Mouse (Mus musculus) embryonic facial prominence, embryonic 15.5 days (tissue): ENCODE measurements around the gene Nudcd2. TPM values are rescaled to one million over a fixed set of nuclear protein-coding genes. Genes with fewer than 3 reads are reported as not detected.
"Not testable (repeated sequence)": the region's sequence is repeated elsewhere in the genome, so short reads cannot be mapped to it uniquely, and the experiment has no call there.

Experiments used
- ATAC-seq: fragments of 200-750 bp; cut with Nextera tagmentation; 2 replicates; pipeline ENCODE4 v1.8.0; 2017; ENCODE audit warnings: low read depth, moderate TSS enrichment; ENCODE audit not compliant: insufficient number of reproducible peaks, low FRiP score, low TSS enrichment
- H3K27ac ChIP-seq: fragments of 300-500 bp; sonication (generic); replicated peaks from 2 replicates; pipeline ENCODE4 v1.5.1; 2015; ENCODE audit warnings: mild to moderate bottlenecking, inconsistent platforms
- H3K27me3 ChIP-seq: fragments of 300-500 bp; sonication (generic); 2 replicates; pipeline ENCODE4 v1.6.1; 2015; ENCODE audit warnings: inconsistent platforms
- H3K36me3 ChIP-seq: fragments of 300-500 bp; sonication (generic); 2 replicates; pipeline ENCODE4 v1.6.1; 2015; ENCODE audit warnings: mild to moderate bottlenecking, inconsistent platforms
- H3K4me1 ChIP-seq: fragments of 300-500 bp; sonication (generic); 2 replicates; pipeline ENCODE4 v1.6.1; 2015; ENCODE audit warnings: inconsistent platforms
- H3K4me2 ChIP-seq: fragments of 300-500 bp; sonication (generic); replicated peaks from 2 replicates; pipeline ENCODE4 v1.6.1; 2015; ENCODE audit warnings: mild to moderate bottlenecking, inconsistent platforms
- H3K4me3 ChIP-seq: fragments of 300-500 bp; sonication (generic); replicated peaks from 2 replicates; pipeline ENCODE4 v1.5.1; 2015; ENCODE audit warnings: mild to moderate bottlenecking, inconsistent platforms
- H3K9ac ChIP-seq: fragments of 300-500 bp; sonication (generic); 2 replicates; pipeline ENCODE4 v1.6.1; 2015; ENCODE audit warnings: inconsistent platforms
- H3K9me3 ChIP-seq: fragments of 300-500 bp; sonication (generic); replicated peaks from 2 replicates; pipeline ENCODE4 v1.6.1; 2016; ENCODE audit warnings: inconsistent platforms
- WGBS: fragments of 180-500 bp; shearing (Covaris S2); methylation state at CpG from one replicate; pipeline ENCODE4 v1.1.7; 2015; 5-methylcytosine and 5-hydroxymethylcytosine counted together
- polyA plus RNA-seq: library from polyadenylated mRNA; unstranded; fragments of >200 nt; fragmentation: Nextera tagmentation; extraction: Ambion mirVana; gene quantifications from 2 replicates; pipeline ENCODE4 v1.2.1, GENCODE M21; 2015

Nudcd2 gene
- polyA plus RNA-seq = 118 and 124 TPM in 2 replicates

DNA sequence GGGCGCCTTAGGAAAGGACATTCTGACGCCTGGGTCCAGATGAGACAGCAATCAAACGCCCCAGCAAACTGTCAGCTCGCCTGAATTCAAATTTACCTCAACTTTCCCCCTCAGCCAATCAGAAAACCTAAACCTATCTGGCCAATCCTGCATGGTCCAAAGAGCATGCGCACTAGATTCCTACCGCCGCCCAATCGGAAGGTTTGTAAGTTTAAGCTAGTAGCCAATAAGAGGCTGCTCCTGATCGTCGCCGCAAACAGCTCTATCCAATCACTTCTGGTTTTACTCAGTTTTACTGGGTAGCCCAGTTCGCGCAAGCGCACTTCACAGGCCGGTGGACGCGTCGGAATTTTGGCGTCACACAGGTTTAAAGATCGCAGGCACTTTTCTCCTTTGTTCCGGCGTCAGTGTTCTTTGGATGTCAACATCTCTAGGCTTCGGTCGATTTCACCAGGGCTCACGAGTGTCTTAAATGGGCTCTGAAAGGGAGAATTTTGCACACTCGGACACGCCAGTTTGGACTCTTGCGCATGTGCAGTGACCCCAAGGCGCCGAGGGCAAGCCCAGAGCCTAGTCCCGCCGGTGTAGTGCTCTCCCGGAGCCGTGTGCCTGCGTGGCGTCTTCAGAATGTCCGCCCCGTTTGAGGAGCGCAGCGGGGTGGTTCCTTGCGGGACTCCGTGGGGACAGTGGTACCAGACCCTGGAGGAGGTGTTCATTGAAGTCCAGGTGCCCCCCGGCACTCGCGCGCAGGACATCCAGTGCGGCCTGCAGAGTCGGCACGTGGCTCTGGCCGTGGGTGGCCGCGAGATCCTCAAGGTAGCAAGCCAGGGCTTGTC is at the start of gene Nudcd2, which contains the start of gene Hmmr:
Gene Nudcd2 (plus strand): TSS at position 329 of the 836 bp plus-strand sequence.
Gene Hmmr (minus strand): TSS at position 84 of the 836 bp plus-strand sequence.
- H3K4me1 ChIP-seq = peaks cover 24% of the 10 kb centered on the region
- peak; percentile 99 for ATAC-seq
- under 1% methylated on average over 52 of the region's 52 CpGs for WGBS

DNA sequence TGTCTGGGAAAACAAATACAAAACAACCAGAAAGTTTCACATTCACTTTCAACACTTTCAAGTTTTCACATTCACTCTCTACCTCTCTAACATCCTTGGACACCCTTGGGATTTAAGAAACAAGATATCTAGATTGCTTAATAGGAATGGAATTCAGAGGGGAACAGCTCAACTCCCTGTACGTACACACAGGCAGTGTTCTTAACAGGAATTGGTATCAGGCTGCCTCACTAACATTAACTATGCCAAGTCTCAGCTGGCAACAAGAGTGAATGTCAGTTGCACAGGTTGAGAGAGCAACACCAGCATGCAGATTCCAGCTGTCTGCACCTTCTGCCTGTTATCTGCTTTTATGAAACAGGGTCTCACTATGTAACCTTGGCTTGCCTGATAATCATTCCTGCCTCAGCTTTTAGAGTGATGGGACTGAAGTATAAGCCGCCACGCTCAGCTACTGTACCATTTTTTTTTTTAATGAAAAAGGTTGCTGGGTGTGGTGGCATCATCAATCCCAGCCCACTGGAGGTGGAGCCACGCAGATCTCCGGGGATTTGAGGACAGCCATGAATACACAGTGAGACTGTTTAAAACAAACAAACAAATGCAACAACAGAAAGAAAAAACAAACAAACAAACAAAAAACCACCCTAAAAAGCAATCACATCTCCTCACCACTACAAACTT is 42.9 kb upstream of the Nudcd2 start:
- H3K27me3 ChIP-seq = no peaks in the 10 kb centered on the region
- peak overlapping the region; percentile 71 for H3K4me3 ChIP-seq
- H3K9ac ChIP-seq = no peak overlapping the region
- peaks cover 10% of the 10 kb centered on the region for H3K36me3 ChIP-seq
- H3K4me1 ChIP-seq = peaks cover 25% of the 10 kb centered on the region
- H3K4me2 ChIP-seq = peak overlapping the region; percentile 81
- 48% methylated on average over 5 of the region's 5 CpGs for WGBS
- no peaks in the 10 kb centered on the region for H3K9me3 ChIP-seq
- no peak for ATAC-seq
- H3K27ac ChIP-seq = no peak overlapping the region; the same call in 1 of the 2 replicates

More for the DNA sequence above, at the start of gene Nudcd2, which contains the start of gene Hmmr:
- H3K36me3 ChIP-seq = peaks cover 21% of the 10 kb centered on the region
- H3K4me2 ChIP-seq = peak within 1 kb of the TSS; percentile 94
- no peaks in the 10 kb centered on the region for H3K27me3 ChIP-seq
- peak within 1 kb of the TSS; percentile 97 for H3K4me3 ChIP-seq
- peak within 1 kb of the TSS; percentile 87 for H3K27ac ChIP-seq
- peak within 1 kb of the TSS; percentile 87 for H3K9ac ChIP-seq
- no peaks in the 10 kb centered on the region for H3K9me3 ChIP-seq

DNA sequence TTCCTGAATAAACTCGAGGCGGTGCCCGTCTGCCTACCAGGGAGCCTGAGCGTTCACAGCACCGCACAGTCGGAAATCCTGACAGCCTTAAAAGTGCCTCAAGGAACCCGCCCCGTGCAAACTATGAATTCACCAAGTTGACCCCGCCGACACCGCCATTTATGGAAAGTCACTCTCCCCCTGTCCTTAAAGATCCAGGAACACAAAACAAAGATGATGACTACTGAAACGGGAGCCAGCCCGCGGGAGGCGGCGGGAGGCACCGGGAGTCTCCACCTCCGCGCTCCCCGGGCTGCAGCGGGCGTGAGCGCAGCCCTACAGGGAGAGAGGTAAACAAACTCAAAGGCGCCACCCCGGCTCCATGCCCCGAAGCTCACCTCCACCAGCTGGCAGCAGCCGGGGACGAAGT is 41.4 kb upstream of the Nudcd2 start:
- Histone ChIP-seq H3K4me3 (peak overlapping the region; percentile 71), H3K9ac (peak overlapping the region; percentile 71), H3K9me3 (no peaks in the 10 kb centered on the region), H3K27me3 (no peaks in the 10 kb centered on the region), H3K4me1 (peaks cover 25% of the 10 kb centered on the region), H3K4me2 (peak overlapping the region; percentile 81), H3K36me3 (peaks cover 6% of the 10 kb centered on the region), H3K27ac (peak overlapping the region; percentile 97)
- WGBS = under 1% methylated on average over 28 of the region's 28 CpGs
- peak; percentile 63 for ATAC-seq

DNA sequence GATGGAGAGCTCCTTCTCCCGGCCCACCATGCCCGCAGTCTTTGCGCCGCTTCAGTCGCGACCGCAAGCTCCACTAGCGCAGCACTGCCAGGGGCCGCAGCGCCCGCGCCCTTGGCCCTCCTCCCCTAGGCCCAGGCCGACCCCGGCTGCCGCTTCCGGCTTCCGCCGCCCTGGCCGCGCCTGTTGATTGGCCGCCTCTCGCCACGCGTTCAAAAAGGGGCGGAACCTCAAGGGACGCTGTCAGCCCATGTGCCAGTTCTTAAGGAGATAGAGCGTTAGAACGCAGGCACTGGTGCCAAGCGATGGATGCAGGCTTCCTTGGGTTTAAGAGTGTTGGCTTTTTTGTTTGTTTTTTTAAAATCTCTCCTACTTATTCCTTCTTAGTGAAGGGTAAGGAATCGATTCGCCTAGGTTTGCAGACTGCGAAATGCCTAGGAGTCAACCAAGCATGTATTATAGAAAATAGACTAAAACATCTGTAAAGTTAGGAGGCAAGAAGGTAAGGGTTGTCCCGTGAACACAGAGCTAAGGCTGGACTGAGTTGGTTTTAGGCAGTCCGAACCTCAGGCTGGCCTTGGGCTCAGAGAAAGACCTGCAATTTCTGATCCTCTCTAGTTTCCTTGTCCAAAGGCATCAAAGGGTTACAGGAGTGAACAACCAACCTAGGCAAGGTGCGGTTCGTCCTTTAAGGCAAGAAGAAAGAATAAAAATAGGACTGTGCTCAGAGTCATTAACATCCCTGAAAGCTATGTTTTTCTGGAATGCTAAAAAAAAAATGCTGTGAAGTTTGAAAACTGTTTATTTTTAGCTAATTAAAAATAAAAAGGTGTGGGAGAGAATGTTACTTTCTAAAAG is 40.7 kb upstream of the Nudcd2 start:
- no peaks in the 10 kb centered on the region for H3K9me3 ChIP-seq
- H3K4me3 ChIP-seq = peak overlapping the region; percentile 71
- under 1% methylated on average over 36 of the region's 36 CpGs for WGBS
- H3K27me3 ChIP-seq = no peaks in the 10 kb centered on the region
- peak overlapping the region; percentile 71 for H3K9ac ChIP-seq
- H3K4me2 ChIP-seq = peak overlapping the region; percentile 81
- peak overlapping the region; percentile 97 for H3K27ac ChIP-seq
- peak; percentile 92 for ATAC-seq
- H3K36me3 ChIP-seq = no peaks in the 10 kb centered on the region
- peaks cover 25% of the 10 kb centered on the region for H3K4me1 ChIP-seq

DNA sequence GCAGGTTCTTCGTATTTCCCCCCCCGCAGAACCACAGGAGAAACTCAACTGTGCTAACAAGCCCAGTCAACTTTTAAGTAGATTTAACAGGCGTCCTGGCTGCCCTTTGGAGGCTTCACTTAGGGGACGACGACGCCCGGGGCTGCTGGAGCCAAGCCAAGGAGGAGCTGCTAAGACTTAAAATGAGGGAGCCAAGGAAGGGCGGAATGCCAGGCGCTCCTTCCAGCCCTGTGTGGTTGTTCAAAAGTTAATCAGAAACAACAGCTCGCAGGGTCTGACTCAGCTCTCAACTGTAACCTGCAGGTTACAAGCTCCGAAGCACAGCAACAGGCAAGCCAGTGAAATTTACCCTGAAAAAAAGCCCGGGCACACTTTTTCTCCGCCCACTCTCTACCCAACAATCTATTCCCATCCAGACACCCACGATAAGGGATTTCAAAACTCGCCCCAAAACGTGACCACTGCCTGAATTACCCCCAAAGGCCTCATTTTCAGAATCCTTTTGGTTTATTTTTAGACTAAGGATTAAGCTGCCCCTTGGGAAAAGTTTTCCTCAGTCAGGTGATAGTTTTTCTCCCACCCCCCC is 40.0 kb upstream of the Nudcd2 start:
- Histone ChIP-seq H3K4me3 (peak overlapping the region; percentile 71), H3K4me1 (peaks cover 25% of the 10 kb centered on the region), H3K4me2 (peak overlapping the region; percentile 81), H3K27me3 (no peaks in the 10 kb centered on the region), H3K36me3 (no peaks in the 10 kb centered on the region), H3K27ac (peak overlapping the region; percentile 97), H3K9ac (0 out of 2 replicates have a peak overlapping the region, but pooled peaks have one; percentile 21), H3K9me3 (no peaks in the 10 kb centered on the region)
- ATAC-seq = peak; percentile 20
- 0% methylated on average over 16 of the region's 16 CpGs for WGBS

DNA sequence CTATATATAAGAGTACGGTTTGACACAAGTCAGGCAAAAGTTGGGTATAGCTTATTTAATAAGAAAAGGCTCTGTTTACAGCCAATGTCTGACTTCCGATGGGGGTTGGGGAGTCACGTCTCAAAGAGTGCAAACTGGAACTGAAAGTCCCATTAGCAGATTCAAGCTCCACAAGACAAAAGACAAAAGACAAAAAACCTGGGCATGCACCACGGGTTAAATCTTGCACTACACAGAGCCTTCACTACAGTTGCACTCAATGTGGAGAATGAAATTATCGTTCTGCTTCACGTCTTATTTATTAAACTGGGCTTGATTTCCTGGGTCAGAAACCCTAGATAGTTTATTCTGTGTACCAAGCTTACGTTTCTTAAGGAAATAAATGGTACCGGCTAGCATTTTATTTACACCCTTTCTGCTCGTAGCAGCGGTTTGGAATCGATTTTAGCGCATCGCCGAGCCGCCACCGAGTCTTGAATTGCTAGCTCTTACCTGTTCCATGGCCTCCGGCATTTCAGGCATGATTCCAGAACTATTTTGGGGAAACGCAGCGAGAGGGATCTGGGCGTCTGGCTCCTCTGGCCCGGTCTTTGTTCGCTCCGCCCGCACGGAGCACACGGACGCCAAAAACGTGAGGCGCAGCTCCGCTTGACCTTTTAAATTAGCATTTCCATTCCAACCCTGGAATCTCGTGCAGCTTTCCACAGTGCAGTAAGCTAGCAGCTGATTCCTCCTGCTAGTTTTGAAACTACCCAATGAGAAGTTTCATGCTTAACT is 39.0 kb upstream of the Nudcd2 start:
- Histone ChIP-seq H3K4me2 (peak overlapping the region; percentile 81), H3K27ac (peak overlapping the region; percentile 97), H3K9me3 (no peaks in the 10 kb centered on the region), H3K9ac (peak overlapping the region; percentile 55), H3K4me1 (peaks cover 24% of the 10 kb centered on the region), H3K27me3 (no peaks in the 10 kb centered on the region), H3K36me3 (no peaks in the 10 kb centered on the region), H3K4me3 (peak overlapping the region; percentile 71)
- ATAC-seq = peak; percentile 46; the same call in 1 of the 2 replicates
- WGBS = under 1% methylated on average over 31 of the region's 31 CpGs

DNA sequence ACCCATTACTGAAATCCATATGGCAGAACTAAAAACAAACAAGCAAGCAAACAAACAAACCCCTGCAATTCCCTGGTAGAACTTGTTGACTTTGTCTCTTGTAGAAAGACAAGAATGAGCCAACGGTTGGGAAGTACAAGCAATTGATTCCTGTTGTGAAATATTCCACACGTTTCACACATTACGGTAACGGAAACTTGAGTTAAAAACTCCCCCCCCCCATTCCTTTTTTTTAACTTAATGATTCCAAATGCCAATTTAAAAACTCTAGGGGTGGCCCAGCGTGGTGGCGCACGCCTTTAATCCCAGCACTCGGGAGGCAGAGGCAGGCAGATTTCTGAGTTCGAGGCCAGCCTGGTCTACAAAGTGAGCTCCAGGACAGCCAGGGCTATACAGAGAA is 38.4 kb upstream of the Nudcd2 start, which contains the start of gene Mat2b:
Gene Mat2b (minus strand): TSS at position 101 of the 400 bp plus-strand sequence.
- Histone ChIP-seq H3K27me3 (no peaks in the 10 kb centered on the region), H3K4me1 (peaks cover 18% of the 10 kb centered on the region), H3K9me3 (no peaks in the 10 kb centered on the region), H3K27ac (peak within 1 kb of the TSS; percentile 97), H3K9ac (peak within 1 kb of the TSS; percentile 55), H3K36me3 (no peaks in the 10 kb centered on the region), H3K4me3 (peak within 1 kb of the TSS; percentile 71), H3K4me2 (peak within 1 kb of the TSS; percentile 81)
- ATAC-seq = no peak
- whole genome bisulfite sequencing = 60% methylated on average over 9 of the region's 9 CpGs

DNA sequence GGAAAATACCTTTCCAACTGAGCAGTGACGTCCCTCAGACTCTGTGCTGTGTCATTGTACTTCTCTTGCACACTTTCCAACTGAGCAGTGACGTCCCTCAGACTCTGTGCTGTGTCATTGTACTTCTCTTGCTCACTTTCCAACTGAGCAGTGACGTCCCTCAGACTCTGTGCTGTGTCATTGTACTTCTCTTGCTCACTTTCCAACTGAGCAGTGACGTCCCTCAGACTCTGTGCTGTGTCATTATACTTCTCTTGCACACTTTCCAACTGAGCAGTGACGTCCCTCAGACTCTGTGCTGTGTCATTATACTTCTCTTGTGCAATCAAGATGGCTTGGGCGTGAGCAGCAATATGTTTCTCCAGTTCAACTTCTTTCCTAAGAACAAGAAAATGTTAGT is 23.6 kb upstream of the Nudcd2 start:
- not testable (repeated sequence) for H3K4me1 ChIP-seq, H3K9me3 ChIP-seq, H3K27me3 ChIP-seq, ATAC-seq, H3K4me2 ChIP-seq, H3K4me3 ChIP-seq, H3K27ac ChIP-seq, H3K9ac ChIP-seq
- peaks cover 48% of the 10 kb centered on the region for H3K36me3 ChIP-seq
- 94% methylated on average over 6 of the region's 6 CpGs for WGBS

DNA sequence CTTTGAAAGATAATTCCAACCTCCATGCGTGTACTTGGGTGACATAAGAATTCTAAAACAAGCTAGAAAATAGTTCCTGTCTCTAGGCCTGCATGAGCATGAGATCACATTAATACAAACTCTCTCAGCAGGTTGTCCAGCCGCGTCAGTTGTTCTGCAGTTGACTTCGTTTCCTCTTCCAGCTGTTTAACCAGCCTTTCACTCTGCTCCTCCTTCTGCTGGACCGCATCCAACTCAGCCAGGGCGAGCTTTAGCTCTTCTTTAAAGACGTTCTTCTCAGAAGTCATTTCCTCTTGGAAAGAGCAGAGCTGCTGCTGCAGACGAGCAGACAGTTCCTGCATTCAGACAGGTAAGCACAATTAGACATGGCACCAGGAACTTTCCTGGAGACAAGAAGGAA is 19.6 kb upstream of the Nudcd2 start:
- Histone ChIP-seq H3K4me2 (no peak overlapping the region), H3K9ac (no peak overlapping the region), H3K36me3 (peaks cover 56% of the 10 kb centered on the region), H3K4me1 (no peaks in the 10 kb centered on the region), H3K9me3 (no peaks in the 10 kb centered on the region), H3K27ac (no peak overlapping the region), H3K4me3 (no peak overlapping the region), H3K27me3 (no peaks in the 10 kb centered on the region)
- 74% methylated on average over 8 of the region's 8 CpGs for WGBS
- ATAC-seq = no peak

DNA sequence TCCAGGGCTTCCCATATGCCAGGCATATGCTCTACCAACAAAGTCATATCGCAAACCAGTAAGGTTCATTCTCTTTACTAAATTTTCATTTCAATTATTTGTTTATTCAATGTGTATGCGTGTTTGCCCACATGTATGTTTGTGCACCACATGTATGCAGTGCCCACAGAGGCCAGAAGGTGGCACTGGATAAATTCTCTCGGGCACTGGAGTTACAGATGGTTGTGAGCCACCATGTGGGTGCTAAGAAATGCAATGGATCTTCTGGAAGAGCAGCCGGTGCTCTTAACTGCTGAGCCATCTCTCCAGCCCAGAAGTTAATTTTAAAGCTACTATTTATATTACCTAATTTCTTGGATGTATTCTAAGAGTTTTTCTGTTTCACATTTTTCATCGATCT is 17.9 kb upstream of the Nudcd2 start:
- Histone ChIP-seq H3K4me3 (no peak overlapping the region), H3K9me3 (no peaks in the 10 kb centered on the region), H3K9ac (no peak overlapping the region), H3K4me1 (no peaks in the 10 kb centered on the region), H3K4me2 (no peak overlapping the region), H3K36me3 (peaks cover 51% of the 10 kb centered on the region), H3K27me3 (no peaks in the 10 kb centered on the region), H3K27ac (no peak overlapping the region)
- ATAC-seq = no peak
- 92% methylated on average over 5 of the region's 5 CpGs for WGBS
